Mouse (Mus musculus): Measurements from ENCODE around the gene Znrd1.

- TF ChIP-seq CTCF (IDR thresholded peaks at IDR 0.05; ENCODE audit: low read depth, low read length): no peak
- TF ChIP-seq POLR2A (IDR thresholded peaks at IDR 0.05; ENCODE audit: insufficient read depth, low read length): no peak
- no peak for TF ChIP-seq EP300 (IDR thresholded peaks at IDR 0.05; ENCODE audit: insufficient read depth, low read depth, low read length)
Measured at GRCm38 (mm10) chr17:36961125-36961524, 2.8 kb upstream of the Znrd1 start.
